Mouse (Mus musculus) heart, embryonic 12.5 days (tissue): ENCODE measurements at regions not wholly inside any gene's neighbourhood (a gene's known extent, or its start where the extent isn't known, plus 50 kb on each side); places are given as distances from the start of the nearest gene placed in this dataset. TPM values are rescaled to one million over a fixed set of nuclear protein-coding genes. Genes with fewer than 3 reads are reported as not detected.

Experiments used
- ATAC-seq: fragments of 200-750 bp; cut with Nextera tagmentation; 2 replicates; pipeline ENCODE4 v1.8.0; 2017; ENCODE audit warnings: moderate TSS enrichment, moderate library complexity; ENCODE audit not compliant: insufficient number of reproducible peaks, low FRiP score
- H3K27ac ChIP-seq: fragments of 300-500 bp; sonication (generic); 2 replicates; pipeline ENCODE4 v1.5.1; 2016; ENCODE audit warnings: mild to moderate bottlenecking, moderate library complexity; ENCODE audit not compliant: poor library complexity, severe bottlenecking
- H3K27me3 ChIP-seq: fragments of 300-500 bp; sonication (generic); replicated peaks from 2 replicates; pipeline ENCODE4 v1.6.1; 2016; ENCODE audit warnings: mild to moderate bottlenecking, moderate library complexity
- H3K36me3 ChIP-seq: fragments of 300-500 bp; sonication (generic); 2 replicates; pipeline ENCODE4 v1.6.1; 2016; ENCODE audit warnings: mild to moderate bottlenecking, moderate library complexity
- H3K4me1 ChIP-seq: fragments of 300-500 bp; sonication (generic); replicated peaks from 2 replicates; pipeline ENCODE4 v1.6.1; 2016; ENCODE audit warnings: mild to moderate bottlenecking
- H3K4me2 ChIP-seq: fragments of 300-500 bp; sonication (generic); 2 replicates; pipeline ENCODE4 v1.6.1; 2016; ENCODE audit warnings: mild to moderate bottlenecking, moderate library complexity
- H3K4me3 ChIP-seq: fragments of 300-500 bp; sonication (generic); 2 replicates; pipeline ENCODE4 v1.5.1; 2016; ENCODE audit warnings: mild to moderate bottlenecking
- H3K9ac ChIP-seq: fragments of 300-500 bp; sonication (generic); 2 replicates; pipeline ENCODE4 v1.6.1; 2016; ENCODE audit warnings: mild to moderate bottlenecking, moderate library complexity
- H3K9me3 ChIP-seq: fragments of 300-500 bp; sonication (generic); replicated peaks from 2 replicates; pipeline ENCODE4 v1.6.1; 2016; ENCODE audit warnings: mild to moderate bottlenecking, moderate library complexity
- WGBS: fragments of 180-500 bp; shearing (Covaris S2); methylation state at CpG from one replicate; pipeline ENCODE4 v1.1.7; 2016; 5-methylcytosine and 5-hydroxymethylcytosine counted together
- microRNA-seq: library from miRNA; unstranded; fragments of <30 nt; microRNA quantifications from one replicate; pipeline ENCODE4, GENCODE M21; 2017

GRCm38 (mm10) chr1:144939006-144939405 is 163.8 kb upstream of the Rgs18 start:
- Histone ChIP-seq H3K9me3 (no peaks in the 10 kb centered on the region), H3K27ac (no peak overlapping the region), H3K27me3 (no peaks in the 10 kb centered on the region), H3K4me1 (no peaks in the 10 kb centered on the region), H3K36me3 (no peaks in the 10 kb centered on the region), H3K4me3 (no peak overlapping the region), H3K4me2 (no peak overlapping the region), H3K9ac (no peak overlapping the region)
- 88% methylated on average over 3 of the region's 3 CpGs for WGBS
- ATAC-seq, result no peak

- Histone ChIP-seq H3K27me3 (no peaks in the 10 kb centered on the region), H3K9ac (no peak overlapping the region), H3K36me3 (no peaks in the 10 kb centered on the region), H3K4me1 (no peaks in the 10 kb centered on the region), H3K4me2 (no peak overlapping the region), H3K27ac (no peak overlapping the region), H3K9me3 (no peaks in the 10 kb centered on the region), H3K4me3 (no peak overlapping the region)
- 84% methylated on average over 2 of the region's 2 CpGs for WGBS
- ATAC-seq, result no peak
Measured at GRCm38 (mm10) chr1:144926136-144926535, 150.9 kb upstream of the Rgs18 start.

- H3K36me3 ChIP-seq, result no peaks in the 10 kb centered on the region
Measured at GRCm38 (mm10) chr1:144916568-144916967, 141.3 kb upstream of the Rgs18 start.

GRCm38 (mm10) chr1:144902987-144903386 is 127.8 kb upstream of the Rgs18 start:
- H3K27ac ChIP-seq, result no peak overlapping the region
- no peaks in the 10 kb centered on the region for H3K4me1 ChIP-seq
- H3K9me3 ChIP-seq, result no peaks in the 10 kb centered on the region
- no peaks in the 10 kb centered on the region for H3K27me3 ChIP-seq
- H3K36me3 ChIP-seq, result no peaks in the 10 kb centered on the region
- ATAC-seq, result no peak
- no peak overlapping the region for H3K9ac ChIP-seq
- 33% methylated on average over 3 of the region's 3 CpGs for WGBS
- H3K4me2 ChIP-seq, result no peak overlapping the region
- no peak overlapping the region for H3K4me3 ChIP-seq

More at GRCm38 (mm10) chr1:144916568-144916967, 141.3 kb upstream of the Rgs18 start:
- Histone ChIP-seq H3K4me3 (no peak overlapping the region), H3K4me2 (no peak overlapping the region), H3K9me3 (no peaks in the 10 kb centered on the region), H3K27ac (no peak overlapping the region), H3K4me1 (no peaks in the 10 kb centered on the region), H3K9ac (no peak overlapping the region), H3K27me3 (no peaks in the 10 kb centered on the region)
- ATAC-seq, result no peak
- 86% methylated on average over 5 of the region's 5 CpGs for WGBS

GRCm38 (mm10) chr1:144883633-144884032 is 108.4 kb upstream of the Rgs18 start:
- no peak overlapping the region for H3K4me3 ChIP-seq
- H3K27ac ChIP-seq, result no peak overlapping the region
- no peak overlapping the region for H3K4me2 ChIP-seq
- no peaks in the 10 kb centered on the region for H3K36me3 ChIP-seq
- ATAC-seq, result no peak
- WGBS, result 72% methylated on average over 2 of the region's 2 CpGs
- H3K9ac ChIP-seq, result no peak overlapping the region
- no peaks in the 10 kb centered on the region for H3K4me1 ChIP-seq
- no peaks in the 10 kb centered on the region for H3K9me3 ChIP-seq
- H3K27me3 ChIP-seq, result no peaks in the 10 kb centered on the region

- Histone ChIP-seq H3K36me3 (no peaks in the 10 kb centered on the region), H3K4me1 (no peaks in the 10 kb centered on the region), H3K4me2 (no peak overlapping the region), H3K27me3 (no peaks in the 10 kb centered on the region), H3K4me3 (no peak overlapping the region), H3K9ac (no peak overlapping the region), H3K27ac (no peak overlapping the region), H3K9me3 (no peaks in the 10 kb centered on the region)
- ATAC-seq, result no peak
- 73% methylated on average over 1 of the region's 1 CpGs for WGBS
Measured at GRCm38 (mm10) chr1:144862133-144862532, 86.9 kb upstream of the Rgs18 start.

Small RNAs in the stretch of these regions (microRNA-seq; reads per million reads assigned to microRNA genes)
- not detected for gene Gm25708
